Mouse (Mus musculus) stomach, postnatal 0 days (tissue): ENCODE measurements around the gene Dtx3. TPM values are rescaled to one million over a fixed set of nuclear protein-coding genes. Genes with fewer than 3 reads are reported as not detected.
A peak's percentile ranks its signal among the peaks of the same experiment; 100 is the strongest.
"Not testable (repeated sequence)": the region's sequence is repeated elsewhere in the genome, so short reads cannot be mapped to it uniquely, and the experiment has no call there.

Experiments used
- ATAC-seq: fragments of 200-750 bp; cut with Nextera tagmentation; 2 replicates; pipeline ENCODE4 v1.8.0; 2017; ENCODE audit not compliant: low FRiP score, low TSS enrichment
- DNase-seq: peaks from one replicate; pipeline ENCODE4 v3.0.0-alpha.2; 2016; ENCODE audit warnings: low spot score
- H3K27ac ChIP-seq: fragments of 300-500 bp; sonication (generic); replicated peaks from 2 replicates; pipeline ENCODE4 v1.5.1; 2014; ENCODE audit warnings: mild to moderate bottlenecking, control low read depth
- H3K27me3 ChIP-seq: fragments of 300-500 bp; sonication (generic); 2 replicates; pipeline ENCODE4 v1.6.1; 2014; ENCODE audit warnings: low read length; ENCODE audit not compliant: control insufficient read depth, insufficient read depth
- H3K36me3 ChIP-seq: fragments of 300-500 bp; sonication (generic); 2 replicates; pipeline ENCODE4 v1.6.1; 2014; ENCODE audit warnings: low read length, mixed read lengths; ENCODE audit not compliant: control insufficient read depth, insufficient read depth
- H3K4me1 ChIP-seq: fragments of 300-500 bp; sonication (generic); replicated peaks from 2 replicates; pipeline ENCODE4 v1.6.1; 2014; ENCODE audit warnings: antibody characterized with exemption; ENCODE audit not compliant: control insufficient read depth, insufficient read depth
- H3K4me2 ChIP-seq: fragments of 300-500 bp; sonication (generic); replicated peaks from 2 replicates; pipeline ENCODE4 v1.6.1; 2014; ENCODE audit warnings: low read depth, mild to moderate bottlenecking, control low read depth, moderate library complexity
- H3K4me3 ChIP-seq: fragments of 300-500 bp; sonication (generic); 2 replicates; pipeline ENCODE4 v1.5.1; 2014; ENCODE audit warnings: low read depth, low read length, control low read depth
- H3K9ac ChIP-seq: fragments of 300-500 bp; sonication (generic); 2 replicates; pipeline ENCODE4 v1.6.1; 2014; ENCODE audit warnings: mild to moderate bottlenecking, low read length, control low read depth, mixed read lengths
- H3K9me3 ChIP-seq: fragments of 300-500 bp; sonication (generic); 2 replicates; pipeline ENCODE4 v1.6.1; 2016; ENCODE audit warnings: low read length; ENCODE audit not compliant: control insufficient read depth
- CTCF ChIP-seq: IDR thresholded peaks from 2 replicates; pipeline ENCODE4 v1.5.1; 2016; ENCODE audit warnings: antibody characterized with exemption, low read depth, mild to moderate bottlenecking, moderate library complexity
- EP300 ChIP-seq: optimal IDR thresholded peaks from 2 replicates; pipeline ENCODE3; 2016; ENCODE audit warnings: antibody characterized with exemption
- WGBS: fragments of 180-500 bp; shearing (Covaris S2); extraction: QIAGEN DNeasy Blood & Tissue Kit; methylation state at CpG from one replicate; pipeline ENCODE4 v1.1.7; 2014; 5-methylcytosine and 5-hydroxymethylcytosine counted together
- polyA plus RNA-seq: library from polyadenylated mRNA; unstranded; fragments of >200 nt; fragmentation: Nextera tagmentation; extraction: Ambion mirVana; gene quantifications from 2 replicates; pipeline ENCODE4 v1.2.1, GENCODE M21; 2015

The Dtx3 gene
- polyA plus RNA-seq, 1 experiment from 2014 or later = 27.8 TPM

- peak overlapping the region; percentile 97 for H3K4me2 ChIP-seq
- peak; percentile 78 for ATAC-seq
These were observed 864 bp upstream of the Dtx3 start for GRCm38 (mm10) chr10:127196392-127196791.

DNA sequence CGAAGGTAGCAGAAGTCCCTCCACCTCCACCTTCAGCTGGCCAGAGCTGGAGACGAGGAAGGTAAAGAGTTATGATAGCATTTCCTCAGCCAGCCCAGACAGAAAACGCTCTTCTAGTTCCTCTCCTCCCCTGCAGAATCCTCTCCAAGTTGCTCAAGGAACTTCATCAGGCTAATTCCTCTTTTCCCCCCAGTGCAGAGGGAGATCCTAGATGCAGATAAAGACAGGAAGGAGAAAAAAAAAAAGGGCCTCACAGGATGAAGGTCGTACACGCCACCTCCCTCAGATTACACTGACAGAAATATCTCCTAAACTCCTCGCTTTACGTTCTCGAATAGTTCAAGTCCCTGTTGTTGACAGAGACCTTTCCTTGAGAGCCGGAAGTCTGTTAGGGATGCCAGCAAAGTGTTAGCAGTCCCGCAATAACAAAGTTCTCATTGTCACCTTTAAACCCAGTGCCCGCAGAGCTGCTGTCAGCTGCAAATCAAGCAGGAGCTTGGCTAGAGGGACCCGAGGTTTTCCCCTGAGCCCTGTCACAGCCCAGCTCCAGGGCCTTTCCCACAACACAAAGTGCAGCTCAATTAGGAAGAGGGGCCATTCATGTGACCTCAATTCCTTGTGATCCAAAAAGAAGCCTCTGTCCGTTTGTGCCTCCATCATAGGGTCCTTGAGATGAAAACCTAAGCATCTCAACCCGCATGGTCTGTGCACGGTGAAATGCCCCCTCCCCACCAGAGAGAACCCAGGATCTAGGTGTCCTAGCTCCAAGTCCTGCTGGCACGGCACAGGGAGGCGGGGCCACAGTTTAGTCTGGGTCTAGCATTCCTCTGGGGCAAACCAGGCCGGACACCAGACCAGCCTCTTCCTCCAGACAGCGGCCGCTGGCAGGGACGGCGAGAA, 850 bp downstream of the Dtx3 start:
- Histone ChIP-seq H3K36me3 (peaks cover 5% of the 10 kb centered on the region; the same call in 1 of the 2 replicates), H3K4me3 (peak overlapping the region; percentile 84), H3K27ac (peak overlapping the region; percentile 94), H3K4me2 (peak overlapping the region; percentile 97), H3K9ac (peak overlapping the region; percentile 83), H3K4me1 (no peaks in the 10 kb centered on the region; the same call in 1 of the 2 replicates), H3K27me3 (no peaks in the 10 kb centered on the region), H3K9me3 (no peaks in the 10 kb centered on the region)
- DNase-seq = peak; percentile 64
- 10% methylated on average over 22 of the region's 22 CpGs for WGBS
- TF ChIP-seq CTCF (no peak), EP300 (no peak)
- ATAC-seq = peak; percentile 35

More at GRCm38 (mm10) chr10:127196392-127196791, 864 bp upstream of the Dtx3 start:
- H3K36me3 ChIP-seq = peaks cover 5% of the 10 kb centered on the region; the same call in 1 of the 2 replicates
- peak; percentile 50 for DNase-seq
- H3K27ac ChIP-seq = peak overlapping the region; percentile 94
- H3K27me3 ChIP-seq = no peaks in the 10 kb centered on the region
- H3K4me1 ChIP-seq = no peaks in the 10 kb centered on the region
- H3K9ac ChIP-seq = no peak overlapping the region
- H3K4me3 ChIP-seq = peak overlapping the region; percentile 84
- TF ChIP-seq CTCF (no peak), EP300 (no peak)
- H3K9me3 ChIP-seq = no peaks in the 10 kb centered on the region
- WGBS = 9% methylated on average over 5 of the region's 5 CpGs

GRCm38 (mm10) chr10:127193011-127193410, 2.5 kb downstream of the Dtx3 start:
- no peak for TF ChIP-seq CTCF
- no peak for TF ChIP-seq EP300
- H3K9me3 ChIP-seq = no peaks in the 10 kb centered on the region
- no peak overlapping the region for H3K9ac ChIP-seq
- no peaks in the 10 kb centered on the region for H3K27me3 ChIP-seq
- ATAC-seq = no peak
- no peaks in the 10 kb centered on the region; the same call in 1 of the 2 replicates for H3K4me1 ChIP-seq
- 84% methylated on average over 8 of the region's 9 CpGs for WGBS
- peaks cover 5% of the 10 kb centered on the region; the same call in 1 of the 2 replicates for H3K36me3 ChIP-seq
- no peak overlapping the region for H3K4me3 ChIP-seq
- DNase-seq = no peak
- no peak overlapping the region for H3K27ac ChIP-seq
- no peak overlapping the region for H3K4me2 ChIP-seq

- not testable (repeated sequence) for H3K27ac ChIP-seq, ATAC-seq, H3K4me1 ChIP-seq, H3K9ac ChIP-seq, H3K27me3 ChIP-seq, H3K4me3 ChIP-seq, H3K36me3 ChIP-seq, DNase-seq, H3K9me3 ChIP-seq, H3K4me2 ChIP-seq
- WGBS = 81% methylated on average over 1 of the region's 1 CpGs
These were observed 3.5 kb downstream of the Dtx3 start for GRCm38 (mm10) chr10:127192057-127192328.

- no peaks in the 10 kb centered on the region; the same call in 1 of the 2 replicates for H3K4me1 ChIP-seq
- no peak for TF ChIP-seq CTCF
- no peak for TF ChIP-seq EP300
- no peak for ATAC-seq
These were observed 4.1 kb downstream of the Dtx3 start for GRCm38 (mm10) chr10:127191191-127192056.

More at GRCm38 (mm10) chr10:127191191-127192056, 4.1 kb downstream of the Dtx3 start:
- Histone ChIP-seq H3K4me2 (peak overlapping the region; percentile 88), H3K4me3 (no peak overlapping the region), H3K27ac (peak overlapping the region; percentile 93), H3K9ac (no peak overlapping the region), H3K36me3 (peaks cover 2% of the 10 kb centered on the region; the same call in 1 of the 2 replicates), H3K9me3 (no peaks in the 10 kb centered on the region), H3K27me3 (no peaks in the 10 kb centered on the region)
- no peak for DNase-seq
- 78% methylated on average over 19 of the region's 19 CpGs for WGBS
